Mouse (Mus musculus): ENCODE data around the gene Pheta1. TPM values are rescaled to one million over a fixed set of nuclear protein-coding genes. Genes with fewer than 3 reads are reported as not detected.
A peak's percentile ranks its signal among the peaks of the same experiment; 100 is the strongest.
"Not testable (repeated sequence)": the region's sequence is repeated elsewhere in the genome, so short reads cannot be mapped to it uniquely, and the experiment has no call there.

Gene Pheta1
- total RNA-seq, 2 experiments from 2014 or later = 8.3 to 8.8 TPM

- DNase-seq (ENCODE audit: low spot score in 2 of 2) = no peak
- no peak overlapping the region; the same call in 1 of the 2 replicates for H3K4me3 ChIP-seq
- no peak for TF ChIP-seq CTCF (conservative IDR thresholded peaks at IDR 0.05)
- H3K27ac ChIP-seq = peak overlapping the region; percentile 86
Measured at GRCm38 (mm10) chr5:121839128-121839473, 9.7 kb upstream of the Pheta1 start.

GRCm38 (mm10) chr5:121841516-121841915, 7.3 kb upstream of the Pheta1 start:
- no peak for TF ChIP-seq CTCF (conservative IDR thresholded peaks at IDR 0.05)
- DNase-seq (ENCODE audit: low spot score in 2 of 2) = no peak
- Histone ChIP-seq H3K27ac (no peak overlapping the region), H3K4me3 (no peak overlapping the region)

- Histone ChIP-seq H3K27ac (peak overlapping the region; percentile 81; the same call in 1 of the 2 replicates), H3K4me3 (no peak overlapping the region)
- no peak for DNase-seq (ENCODE audit: low spot score in 2 of 2)
- no peak for TF ChIP-seq CTCF (conservative IDR thresholded peaks at IDR 0.05)
Measured at GRCm38 (mm10) chr5:121841973-121842372, 6.8 kb upstream of the Pheta1 start.

- peak overlapping the region; percentile 81 for H3K27ac ChIP-seq
- TF ChIP-seq CTCF (conservative IDR thresholded peaks at IDR 0.05) = peak; percentile 100
- peak; percentile 72 to 88 for DNase-seq (ENCODE audit: low spot score in 2 of 2)
- H3K4me3 ChIP-seq = peak overlapping the region; percentile 68
Measured at GRCm38 (mm10) chr5:121842665-121843118, 6.1 kb upstream of the Pheta1 start.

GRCm38 (mm10) chr5:121843138-121843905, 5.5 kb upstream of the Pheta1 start:
- Histone ChIP-seq H3K4me3 (peak overlapping the region; percentile 68), H3K27ac (no peak overlapping the region)
- no peak for TF ChIP-seq CTCF (conservative IDR thresholded peaks at IDR 0.05)
- no peak for DNase-seq (ENCODE audit: low spot score in 2 of 2)

GRCm38 (mm10) chr5:121845361-121845760, 3.4 kb upstream of the Pheta1 start:
- no peak overlapping the region for H3K27ac ChIP-seq
- TF ChIP-seq CTCF (conservative IDR thresholded peaks at IDR 0.05) = no peak
- DNase-seq (ENCODE audit: low spot score in 2 of 2) = no peak
- no peak overlapping the region for H3K4me3 ChIP-seq

GRCm38 (mm10) chr5:121846322-121846721, 2.5 kb upstream of the Pheta1 start:
- no peak for DNase-seq (ENCODE audit: low spot score in 2 of 2)
- Histone ChIP-seq H3K27ac (no peak overlapping the region), H3K4me3 (no peak overlapping the region)
- no peak for TF ChIP-seq CTCF (conservative IDR thresholded peaks at IDR 0.05)

GRCm38 (mm10) chr5:121847269-121847668, 1.5 kb upstream of the Pheta1 start:
- not testable (repeated sequence) for H3K27ac ChIP-seq; H3K4me3 ChIP-seq; DNase-seq (ENCODE audit: low spot score in 2 of 2)

- TF ChIP-seq CTCF (conservative IDR thresholded peaks at IDR 0.05) = peak; percentile 67
- DNase-seq (ENCODE audit: low spot score in 2 of 2) = peak in 1 of 2 experiments; percentile 51
- Histone ChIP-seq H3K27ac (peak overlapping the region; percentile 65; the same call in 1 of the 2 replicates), H3K4me3 (peak overlapping the region; percentile 80)
Measured at GRCm38 (mm10) chr5:121848035-121848519, 707 bp upstream of the Pheta1 start.

GRCm38 (mm10) chr5:121849478-121850349, 930 bp downstream of the Pheta1 start:
- DNase-seq (ENCODE audit: low spot score in 2 of 2) = no peak
- Histone ChIP-seq H3K27ac (no peak overlapping the region), H3K4me3 (peak overlapping the region; percentile 80)
- peak; percentile 21; the same call in 1 of the 2 replicates for TF ChIP-seq CTCF (conservative IDR thresholded peaks at IDR 0.05)

- no peak overlapping the region for H3K4me3 ChIP-seq
- TF ChIP-seq CTCF (conservative IDR thresholded peaks at IDR 0.05) = no peak
- H3K27ac ChIP-seq = no peak overlapping the region
- DNase-seq (ENCODE audit: low spot score in 2 of 2) = no peak
Measured at GRCm38 (mm10) chr5:121853368-121854051, 4.7 kb downstream of the Pheta1 start.

- Histone ChIP-seq H3K27ac (no peak overlapping the region), H3K4me3 (no peak overlapping the region)
- no peak for DNase-seq (ENCODE audit: low spot score in 2 of 2)
- TF ChIP-seq CTCF (conservative IDR thresholded peaks at IDR 0.05) = no peak
Measured at GRCm38 (mm10) chr5:121854768-121855167, 6.0 kb downstream of the Pheta1 start.

Data from layer of hippocampus, adult 2 months (tissue).